Mouse (Mus musculus) kidney, adult 11 months (tissue): Measurements from ENCODE around the gene Itgam.
"Not testable (repeated sequence)": the region's sequence is repeated elsewhere in the genome, so short reads cannot be mapped to it uniquely, and the experiment has no call there.

Experiments
- DNase-seq: peaks from one replicate; pipeline ENCODE4 v3.0.0; 2022

The Itgam gene

DNA sequence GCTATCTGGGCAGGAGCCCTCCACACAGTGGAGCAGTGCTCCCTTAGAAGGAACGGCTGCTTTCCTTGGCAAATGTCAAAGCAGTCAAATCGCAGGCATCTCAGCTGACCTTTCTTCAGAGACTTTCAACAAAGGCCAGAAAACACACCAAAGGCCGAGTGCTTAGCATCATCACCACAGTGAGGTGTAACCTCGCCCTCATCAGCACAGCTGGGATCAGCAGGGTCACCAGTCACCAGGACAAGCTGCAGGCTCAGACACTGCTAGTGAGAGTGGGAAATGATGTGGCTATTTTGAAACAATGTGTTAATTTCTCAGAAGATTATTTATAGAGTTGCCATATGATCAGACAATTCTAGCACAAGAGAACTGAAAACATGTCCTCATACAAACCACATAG lies 74.5 kb downstream of the Itgam start:
- DNase-seq: no peak

DNA sequence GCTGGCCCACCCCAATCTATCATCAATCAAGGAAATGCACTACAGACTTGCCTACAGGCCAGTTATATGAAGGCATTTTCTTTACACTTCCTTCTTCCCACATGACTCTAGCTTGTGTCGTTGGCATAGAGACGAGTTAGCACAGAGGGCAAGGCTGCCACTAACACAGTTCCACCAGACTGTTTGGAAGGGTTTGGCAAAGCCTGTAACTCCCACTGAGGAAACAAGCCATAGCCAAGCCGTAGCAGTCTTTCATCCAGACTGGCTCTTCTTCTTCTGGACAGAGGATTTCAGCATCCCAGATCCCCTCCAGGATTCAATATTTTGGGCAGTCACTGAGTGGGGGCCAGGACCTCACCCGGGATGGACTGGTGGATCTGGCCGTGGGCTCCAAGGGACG lies 77.2 kb downstream of the Itgam start:
- no peak for DNase-seq

DNA sequence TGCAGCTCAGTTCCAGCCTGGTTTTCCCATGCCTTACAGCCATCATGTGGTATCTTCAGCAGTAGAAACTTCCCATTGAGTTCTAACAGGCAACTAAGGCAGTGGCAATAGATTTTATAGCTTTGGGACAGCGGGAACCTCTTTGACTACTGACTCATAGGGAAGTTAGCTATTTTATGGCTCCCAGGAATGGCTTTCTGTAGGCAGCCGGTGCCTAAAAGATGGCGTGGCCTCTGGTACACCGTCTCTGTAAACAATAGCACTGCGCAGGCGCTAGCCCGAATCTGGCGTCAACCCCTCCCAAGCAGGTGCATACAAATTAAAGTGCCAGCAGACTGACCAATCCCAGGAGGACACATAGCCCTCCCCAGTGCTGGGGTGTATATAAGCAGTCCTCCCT lies 88.5 kb downstream of the Itgam start:
- DNase-seq: no peak

DNA sequence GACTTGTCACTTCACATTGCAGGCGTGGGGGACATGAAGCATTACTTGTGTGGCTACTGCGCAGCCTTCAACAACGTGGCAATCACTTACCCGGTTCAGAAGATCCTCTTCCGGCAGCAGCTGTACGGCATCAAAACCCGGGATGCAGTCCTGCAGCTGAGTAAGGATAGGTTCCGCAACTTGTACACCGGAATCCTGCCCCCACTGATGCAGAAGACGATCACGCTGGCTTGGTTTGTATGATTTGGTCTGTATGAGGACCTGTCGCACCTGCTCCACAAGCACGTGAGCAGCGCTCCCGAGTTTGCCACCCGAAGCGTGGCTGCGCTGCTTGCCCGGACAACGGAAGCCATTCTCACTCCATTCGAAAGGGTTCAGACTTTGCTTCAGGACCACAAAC lies 91.6 kb downstream of the Itgam start, which contains the start of gene Itgad:
Itgad (plus strand) TSS at position 301 of the 400 bp plus-strand sequence.
- DNase-seq: no peak

DNA sequence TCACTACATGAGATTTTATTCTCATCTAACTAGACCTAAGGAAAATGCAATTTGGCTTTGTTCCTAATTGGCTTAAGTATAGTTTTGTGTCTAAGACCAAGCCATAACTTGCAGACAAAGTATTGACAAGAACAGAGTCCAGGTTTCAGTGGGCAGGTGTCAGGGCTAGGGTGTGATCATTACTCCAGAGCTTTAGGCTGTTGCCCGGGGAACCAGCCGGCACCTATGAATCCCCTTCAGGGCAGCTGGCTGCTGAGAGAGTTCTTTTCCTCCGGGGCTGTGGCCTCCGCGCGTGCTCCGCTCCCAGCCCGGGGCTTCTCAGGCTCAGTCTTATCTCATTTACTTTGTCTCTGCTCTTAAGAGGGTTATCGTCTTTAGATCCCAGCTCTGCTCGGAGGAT lies 92.5 kb downstream of the Itgam start:
- DNase-seq: no peak

DNA sequence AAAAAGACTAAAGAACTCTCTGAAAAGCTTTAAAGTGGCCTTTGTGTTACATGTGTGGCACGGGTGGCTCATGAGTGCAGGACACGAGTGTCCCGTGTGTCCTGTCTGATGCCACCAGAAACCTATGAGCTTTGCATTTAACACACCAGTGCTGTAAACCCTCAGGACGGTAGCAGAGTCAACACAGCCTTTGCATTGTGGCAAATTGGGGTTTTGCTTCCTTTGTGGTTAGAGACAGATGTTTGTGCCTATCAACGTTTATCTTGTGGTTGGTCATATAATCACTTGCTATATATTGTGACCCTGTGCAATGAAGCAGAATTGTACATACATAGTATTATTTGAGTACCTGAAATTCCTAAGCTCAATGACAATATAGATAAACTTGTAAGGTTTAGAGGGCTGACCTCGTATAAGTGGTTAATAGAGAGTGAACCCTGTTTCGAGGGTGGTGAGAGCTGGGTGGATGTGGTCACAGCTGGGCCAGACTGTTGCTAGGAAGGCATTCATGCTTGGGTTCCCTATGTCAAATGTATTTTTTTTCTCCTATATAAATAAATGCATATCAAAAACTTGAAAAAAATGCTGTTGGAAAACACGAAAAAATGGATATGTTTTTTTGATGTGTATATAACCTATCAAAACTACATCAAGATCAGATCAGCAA lies 96.4 kb downstream of the Itgam start:
- not testable (repeated sequence) for DNase-seq

DNA sequence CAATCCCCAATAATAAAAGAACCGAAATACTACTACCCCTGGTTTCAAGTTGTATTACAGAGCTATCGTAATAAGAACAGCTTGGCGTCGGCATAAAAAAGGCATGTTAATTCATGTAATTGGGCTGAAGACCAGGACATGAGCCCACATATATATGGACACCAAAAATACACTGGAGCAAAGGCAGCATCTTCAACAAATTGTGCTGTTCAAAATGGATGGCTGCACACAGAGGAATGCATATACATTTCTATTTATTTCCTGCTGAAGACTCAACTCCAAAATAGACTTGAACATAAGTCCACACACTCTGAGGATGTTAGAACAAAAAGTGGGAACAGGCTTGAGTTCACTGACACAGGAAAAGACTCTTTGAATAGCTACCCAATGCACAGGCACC lies 101.6 kb downstream of the Itgam start:
- no peak for DNase-seq

DNA sequence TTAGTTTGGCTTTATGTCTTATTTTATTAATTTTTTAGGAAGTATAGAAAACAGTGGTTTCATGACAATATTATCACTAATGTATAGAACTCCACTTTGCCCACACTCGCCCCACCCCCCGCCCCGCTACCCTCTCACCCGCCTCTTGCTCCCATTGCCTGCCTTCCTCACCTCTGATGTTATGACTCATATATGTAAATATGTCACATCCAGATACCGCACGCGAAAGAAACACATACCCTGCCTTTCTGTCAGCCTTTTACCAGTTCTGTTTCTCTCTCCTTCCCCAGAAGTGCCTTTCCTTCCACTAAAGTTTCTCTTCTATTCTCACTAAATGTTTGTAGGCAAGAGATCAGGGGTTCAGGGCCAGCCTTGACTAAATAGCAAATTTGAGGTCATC lies 104.0 kb downstream of the Itgam start:
- no peak for DNase-seq
